Mouse (Mus musculus): ENCODE measurements around the gene Gapdhs. TPM values are rescaled to one million over a fixed set of nuclear protein-coding genes. Genes with fewer than 3 reads are reported as not detected.

The Gapdhs gene
- polyA plus RNA-seq, 1 experiment from 2014 or later = 0.12 TPM

DNA sequence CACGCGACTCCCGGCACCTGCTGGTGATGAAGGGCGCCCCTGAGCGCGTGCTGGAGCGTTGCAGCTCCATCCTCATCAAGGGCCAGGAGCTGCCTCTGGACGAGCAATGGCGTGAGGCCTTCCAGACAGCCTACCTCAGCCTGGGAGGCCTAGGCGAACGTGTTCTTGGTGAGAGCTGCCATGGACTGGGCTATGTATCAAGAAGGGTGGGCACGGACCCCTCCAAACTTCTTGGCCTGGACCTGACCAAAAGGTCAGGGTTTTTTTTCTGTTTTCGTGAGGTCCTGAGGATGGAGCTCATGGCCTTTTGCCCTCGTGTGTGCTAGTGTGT is 25.8 kb downstream of the Gapdhs start:
- 18% methylated on average over 14 of the region's 14 CpGs for WGBS (ENCODE audit: insufficient replicate concordance)
- Histone ChIP-seq H3K36me3 (replicated peaks; ENCODE audit: insufficient read depth, low read length) (no peaks in the 10 kb centered on the region), H3K9ac (replicated peaks) (no peak overlapping the region), H3K4me3 (ENCODE audit: low read depth, low read length) (peak overlapping the region; percentile 21), H3K27ac (ENCODE audit: low read depth) (no peak overlapping the region), H3K4me1 (ENCODE audit: insufficient read depth) (peaks cover 24% of the 10 kb centered on the region), H3K9me3 (ENCODE audit: low read length) (no peaks in the 10 kb centered on the region), H3K27me3 (ENCODE audit: insufficient read depth, low read length) (no peaks in the 10 kb centered on the region), H3K4me2 (ENCODE audit: low read depth, low read length) (peak overlapping the region; percentile 65)
- no peak for DNase-seq
- TF ChIP-seq CTCF (IDR thresholded peaks at IDR 0.05; ENCODE audit: low read depth) = no peak
- TF ChIP-seq EP300 (IDR thresholded peaks at IDR 0.05; ENCODE audit: low read depth) = no peak
- no peak for ATAC-seq

GRCm38 (mm10) chr7:30717006-30717715 is 26.3 kb downstream of the Gapdhs start:
- Histone ChIP-seq H3K36me3 (replicated peaks; ENCODE audit: insufficient read depth, low read length) (no peaks in the 10 kb centered on the region), H3K27ac (ENCODE audit: low read depth) (no peak overlapping the region), H3K4me3 (ENCODE audit: low read depth, low read length) (peak overlapping the region; percentile 21), H3K9me3 (ENCODE audit: low read length) (no peaks in the 10 kb centered on the region), H3K27me3 (ENCODE audit: insufficient read depth, low read length) (no peaks in the 10 kb centered on the region), H3K4me1 (ENCODE audit: insufficient read depth) (peaks cover 21% of the 10 kb centered on the region), H3K9ac (replicated peaks) (no peak overlapping the region), H3K4me2 (ENCODE audit: low read depth, low read length) (peak overlapping the region; percentile 65)
- 2% methylated on average over 43 of the region's 43 CpGs for WGBS (ENCODE audit: insufficient replicate concordance)
- ATAC-seq (peak; percentile 93), DNase-seq (peak; percentile 88)
- TF ChIP-seq CTCF (IDR thresholded peaks at IDR 0.05; ENCODE audit: low read depth) = no peak
- TF ChIP-seq EP300 (IDR thresholded peaks at IDR 0.05; ENCODE audit: low read depth) = no peak

- 69% methylated on average over 3 of the region's 3 CpGs for whole genome bisulfite sequencing (ENCODE audit: insufficient replicate concordance)
- TF ChIP-seq CTCF (IDR thresholded peaks at IDR 0.05; ENCODE audit: low read depth) (no peak), EP300 (IDR thresholded peaks at IDR 0.05; ENCODE audit: low read depth) (no peak)
- H3K4me3 ChIP-seq (ENCODE audit: low read depth, low read length) = no peak within 1 kb of the TSS
- no peaks in the 10 kb centered on the region for H3K36me3 ChIP-seq (replicated peaks; ENCODE audit: insufficient read depth, low read length)
- H3K9me3 ChIP-seq (ENCODE audit: low read length) = no peaks in the 10 kb centered on the region
- H3K27ac ChIP-seq (ENCODE audit: low read depth) = no peak within 1 kb of the TSS
- H3K4me2 ChIP-seq (ENCODE audit: low read depth, low read length) = no peak within 1 kb of the TSS
- H3K4me1 ChIP-seq (ENCODE audit: insufficient read depth) = peaks cover 3% of the 10 kb centered on the region
- no peaks in the 10 kb centered on the region for H3K27me3 ChIP-seq (ENCODE audit: insufficient read depth, low read length)
- no peak for DNase-seq
- no peak within 1 kb of the TSS for H3K9ac ChIP-seq (replicated peaks)
- ATAC-seq = no peak
Observed at GRCm38 (mm10) chr7:30711942-30712341, 31.5 kb downstream of the Gapdhs start, which contains the start of gene Atp4a. TSS of gene Atp4a (plus strand) at chr7:30712209.

- Histone ChIP-seq H3K4me2 (ENCODE audit: low read depth, low read length) (no peak overlapping the region), H3K4me3 (ENCODE audit: low read depth, low read length) (no peak overlapping the region), H3K9ac (replicated peaks) (no peak overlapping the region), H3K9me3 (ENCODE audit: low read length) (no peaks in the 10 kb centered on the region), H3K36me3 (replicated peaks; ENCODE audit: insufficient read depth, low read length) (no peaks in the 10 kb centered on the region), H3K4me1 (ENCODE audit: insufficient read depth) (peaks cover 9% of the 10 kb centered on the region; the same call in 1 of the 2 replicates), H3K27ac (ENCODE audit: low read depth) (no peak overlapping the region), H3K27me3 (ENCODE audit: insufficient read depth, low read length) (no peaks in the 10 kb centered on the region)
- DNase-seq (no peak), ATAC-seq (no peak)
- 93% methylated on average over 1 of the region's 1 CpGs for WGBS (ENCODE audit: insufficient replicate concordance)
- TF ChIP-seq CTCF (IDR thresholded peaks at IDR 0.05; ENCODE audit: low read depth) (no peak), EP300 (IDR thresholded peaks at IDR 0.05; ENCODE audit: low read depth) (no peak)
Observed at GRCm38 (mm10) chr7:30707441-30707840, 36.0 kb downstream of the Gapdhs start.

DNA sequence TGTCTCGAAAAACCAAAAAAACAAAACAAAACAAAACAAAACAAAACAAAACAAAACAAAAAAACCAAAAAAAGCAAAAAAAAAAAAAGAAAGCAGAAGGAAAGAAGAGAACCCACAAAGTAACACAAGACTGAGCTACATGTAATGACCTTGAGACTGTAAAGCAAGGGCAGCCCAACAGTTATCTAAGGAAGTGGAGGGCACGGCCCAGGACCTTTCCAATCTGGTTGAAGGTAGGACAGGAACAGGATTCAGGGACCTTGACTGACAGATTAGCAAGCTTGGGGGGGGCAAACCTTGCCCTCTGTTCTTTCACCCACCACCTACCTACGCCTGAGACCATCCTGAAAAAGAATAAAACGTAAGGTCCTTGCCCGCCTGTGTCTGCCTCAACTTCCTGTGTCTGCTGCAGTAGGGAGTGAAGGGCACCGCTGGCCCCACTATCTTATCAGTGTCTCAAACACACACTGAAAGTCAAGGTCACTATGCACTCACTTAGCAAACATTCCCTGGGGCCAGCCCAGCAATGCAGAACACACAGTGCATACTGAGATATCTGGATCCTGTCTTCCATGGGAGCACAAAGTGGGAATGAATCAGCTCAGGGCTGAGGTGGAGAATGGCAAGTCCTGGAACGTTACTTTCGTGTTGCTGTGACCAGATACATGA is 37.1 kb downstream of the Gapdhs start:
- Histone ChIP-seq H3K4me1 (ENCODE audit: insufficient read depth) (peaks cover 9% of the 10 kb centered on the region; the same call in 1 of the 2 replicates), H3K27ac (ENCODE audit: low read depth) (peak overlapping the region; percentile 61), H3K9me3 (ENCODE audit: low read length) (no peaks in the 10 kb centered on the region), H3K27me3 (ENCODE audit: insufficient read depth, low read length) (no peaks in the 10 kb centered on the region), H3K9ac (replicated peaks) (no peak overlapping the region), H3K4me2 (ENCODE audit: low read depth, low read length) (peak overlapping the region; percentile 34; the same call in 1 of the 2 replicates), H3K36me3 (replicated peaks; ENCODE audit: insufficient read depth, low read length) (no peaks in the 10 kb centered on the region), H3K4me3 (ENCODE audit: low read depth, low read length) (no peak overlapping the region)
- peak; percentile 60; the same call in 1 of the 2 replicates for ATAC-seq
- no peak for DNase-seq
- 29% methylated on average over 8 of the region's 8 CpGs for whole genome bisulfite sequencing (ENCODE audit: insufficient replicate concordance)
- TF ChIP-seq CTCF (IDR thresholded peaks at IDR 0.05; ENCODE audit: low read depth) = no peak

DNA sequence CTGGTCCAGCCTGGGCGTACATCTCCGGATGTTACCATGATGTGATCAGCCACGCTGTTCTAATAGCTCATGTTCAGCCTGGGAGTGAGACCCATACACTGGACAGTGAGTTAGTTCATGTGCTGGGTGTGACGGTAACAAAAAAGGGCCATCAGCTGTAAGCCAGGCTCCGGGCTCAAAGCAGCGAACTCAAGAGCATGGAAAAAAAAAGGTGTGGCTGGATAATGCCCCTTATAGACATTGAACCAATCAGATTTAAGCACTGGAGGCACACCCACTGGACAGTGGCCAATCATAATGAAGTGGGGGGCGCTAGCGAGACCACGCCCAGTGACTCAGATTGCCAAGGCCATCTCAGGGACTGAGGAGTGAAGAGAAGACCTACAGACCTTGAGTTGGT is 44.9 kb downstream of the Gapdhs start, which contains the start of gene 2200002J24Rik:
TSS of gene 2200002J24Rik (plus strand) at position 338 of the 400 bp plus-strand sequence.
- 49% methylated on average over 9 of the region's 9 CpGs for WGBS (ENCODE audit: insufficient replicate concordance)
- TF ChIP-seq CTCF (IDR thresholded peaks at IDR 0.05; ENCODE audit: low read depth) (no peak), EP300 (IDR thresholded peaks at IDR 0.05; ENCODE audit: low read depth) (no peak)
- Histone ChIP-seq H3K4me1 (ENCODE audit: insufficient read depth) (peaks cover 11% of the 10 kb centered on the region), H3K4me3 (ENCODE audit: low read depth, low read length) (no peak within 1 kb of the TSS), H3K9ac (replicated peaks) (no peak within 1 kb of the TSS), H3K36me3 (replicated peaks; ENCODE audit: insufficient read depth, low read length) (no peaks in the 10 kb centered on the region), H3K27ac (ENCODE audit: low read depth) (peak within 1 kb of the TSS; percentile 37), H3K27me3 (ENCODE audit: insufficient read depth, low read length) (no peaks in the 10 kb centered on the region), H3K4me2 (ENCODE audit: low read depth, low read length) (no peak within 1 kb of the TSS), H3K9me3 (ENCODE audit: low read length) (no peaks in the 10 kb centered on the region)
- peak; percentile 59 for DNase-seq
- peak; percentile 54; the same call in 1 of the 2 replicates for ATAC-seq

All from liver, postnatal 0 days (tissue).